Mouse (Mus musculus) gastrocnemius, adult 2 months (tissue): ENCODE measurements around the gene Clic5. TPM values are rescaled to one million over a fixed set of nuclear protein-coding genes. Genes with fewer than 3 reads are reported as not detected.

Experiments
- DNase-seq: peaks from one replicate; pipeline ENCODE4 v3.0.0; 2022
- H3K27ac ChIP-seq: fragments of 200-600 bp; 2 replicates; pipeline ENCODE4 v1.8.1; 2022; ENCODE audit warnings: mild to moderate bottlenecking
- H3K4me3 ChIP-seq: fragments of 200-600 bp; 2 replicates; pipeline ENCODE4 v1.8.1; 2022; ENCODE audit warnings: mild to moderate bottlenecking, moderate library complexity
- CTCF ChIP-seq: fragments of 200-600 bp; IDR thresholded peaks from 2 replicates; pipeline ENCODE4 v1.8.1; 2022; ENCODE audit warnings: antibody characterized with exemption, mild to moderate bottlenecking, moderate library complexity
- intact Hi-C: fragments of 180-260 bp; cut with DNase I; formaldehyde crosslinking; loops from one replicate; pipeline ENCODE4 v1.15.1; 2025
- total RNA-seq, 2 experiments: library from RNA; stranded (reverse); gene quantifications; 2 replicates each; pipeline ENCODE4 v1.2.3; 2021

Gene Clic5
- total RNA-seq, 2 experiments from 2014 or later = 121 to 159 TPM

GRCm38 (mm10) chr17:44204787-44205186 lies 16.4 kb downstream of the Clic5 start:
- Histone ChIP-seq H3K27ac (no peak overlapping the region), H3K4me3 (no peak overlapping the region)
- intact Hi-C loops = no loop called here
- TF ChIP-seq CTCF = no peak
- DNase-seq = no peak

- Histone ChIP-seq H3K27ac (no peak overlapping the region), H3K4me3 (no peak overlapping the region)
- intact Hi-C loops = no loop called here
- TF ChIP-seq CTCF = no peak
- DNase-seq = no peak
Measured at GRCm38 (mm10) chr17:44205562-44205961, 17.2 kb downstream of the Clic5 start.

- DNase-seq = no peak
- H3K27ac ChIP-seq = no peak overlapping the region
- intact Hi-C loops = no loop called here
- H3K4me3 ChIP-seq = no peak overlapping the region
- TF ChIP-seq CTCF = peak; percentile 25; the same call in 1 of the 2 replicates
Measured at GRCm38 (mm10) chr17:44208900-44209299, 20.5 kb downstream of the Clic5 start.

- intact Hi-C loops = no loop called here
- no peak for TF ChIP-seq CTCF
- peak overlapping the region; percentile 90 for H3K27ac ChIP-seq
- H3K4me3 ChIP-seq = no peak overlapping the region
- DNase-seq = no peak
Measured at GRCm38 (mm10) chr17:44212960-44213619, 24.7 kb downstream of the Clic5 start.

GRCm38 (mm10) chr17:44215196-44215799 lies 26.9 kb downstream of the Clic5 start:
- intact Hi-C loops = no loop called here
- no peak overlapping the region for H3K4me3 ChIP-seq
- TF ChIP-seq CTCF = no peak
- peak overlapping the region; percentile 90 for H3K27ac ChIP-seq
- DNase-seq = peak; percentile 70

GRCm38 (mm10) chr17:44217185-44217584 lies 28.8 kb downstream of the Clic5 start:
- no peak overlapping the region for H3K4me3 ChIP-seq
- no peak for TF ChIP-seq CTCF
- intact Hi-C loops = no loop called here
- no peak for DNase-seq
- H3K27ac ChIP-seq = peak overlapping the region; percentile 90

GRCm38 (mm10) chr17:44219943-44220342 lies 31.6 kb downstream of the Clic5 start:
- intact Hi-C loops = no loop called here
- TF ChIP-seq CTCF = no peak
- Histone ChIP-seq H3K4me3 (no peak overlapping the region), H3K27ac (peak overlapping the region; percentile 71)
- DNase-seq = no peak

GRCm38 (mm10) chr17:44228428-44228827 lies 40.0 kb downstream of the Clic5 start:
- intact Hi-C loops = no loop called here
- no peak for DNase-seq
- no peak for TF ChIP-seq CTCF
- H3K27ac ChIP-seq = peak overlapping the region; percentile 83
- 0 out of 2 replicates have a peak overlapping the region, but pooled peaks have one; percentile 28 for H3K4me3 ChIP-seq

- Histone ChIP-seq H3K4me3 (peak overlapping the region; percentile 0; the same call in 1 of the 2 replicates), H3K27ac (peak overlapping the region; percentile 83)
- DNase-seq = peak; percentile 44
- intact Hi-C loops = no loop called here
- no peak for TF ChIP-seq CTCF
Measured at GRCm38 (mm10) chr17:44230083-44230482, 41.7 kb downstream of the Clic5 start.

GRCm38 (mm10) chr17:44239030-44239721 lies 50.8 kb downstream of the Clic5 start:
- TF ChIP-seq CTCF = no peak
- peak; percentile 42 for DNase-seq
- peak overlapping the region; percentile 90 for H3K27ac ChIP-seq
- intact Hi-C loops = loop anchor here (5.0 kb wide), 1 partner anchor 47 kb away; no protein-coding TSS in a partner anchor
- H3K4me3 ChIP-seq = peak overlapping the region; percentile 60

GRCm38 (mm10) chr17:44240742-44241141 lies 52.4 kb downstream of the Clic5 start:
- intact Hi-C loops = no loop called here

GRCm38 (mm10) chr17:44244096-44244495 lies 55.7 kb downstream of the Clic5 start:
- no peak for TF ChIP-seq CTCF
- intact Hi-C loops = no loop called here
- no peak for DNase-seq
- Histone ChIP-seq H3K4me3 (no peak overlapping the region), H3K27ac (peak overlapping the region; percentile 67)

More at GRCm38 (mm10) chr17:44240742-44241141, 52.4 kb downstream of the Clic5 start:
- H3K27ac ChIP-seq = peak overlapping the region; percentile 90
- H3K4me3 ChIP-seq = no peak overlapping the region
- DNase-seq = no peak
- TF ChIP-seq CTCF = peak; percentile 62

- no peak for DNase-seq
- TF ChIP-seq CTCF = peak; percentile 10; the same call in 1 of the 2 replicates
- Histone ChIP-seq H3K4me3 (no peak overlapping the region), H3K27ac (peak overlapping the region; percentile 67)
- intact Hi-C loops = no loop called here
Measured at GRCm38 (mm10) chr17:44244625-44245024, 56.2 kb downstream of the Clic5 start.
